Mouse (Mus musculus) heart, embryonic 12.5 days (tissue): ENCODE data around the gene Cpeb4. TPM values are rescaled to one million over a fixed set of nuclear protein-coding genes. Genes with fewer than 3 reads are reported as not detected.

Source experiments
- ATAC-seq: fragments of 200-750 bp; cut with Nextera tagmentation; 2 replicates; pipeline ENCODE4 v1.8.0; 2017; ENCODE audit warnings: moderate TSS enrichment, moderate library complexity; ENCODE audit not compliant: insufficient number of reproducible peaks, low FRiP score
- H3K27ac ChIP-seq: fragments of 300-500 bp; sonication (generic); 2 replicates; pipeline ENCODE4 v1.5.1; 2016; ENCODE audit warnings: mild to moderate bottlenecking, moderate library complexity; ENCODE audit not compliant: poor library complexity, severe bottlenecking
- H3K27me3 ChIP-seq: fragments of 300-500 bp; sonication (generic); replicated peaks from 2 replicates; pipeline ENCODE4 v1.6.1; 2016; ENCODE audit warnings: mild to moderate bottlenecking, moderate library complexity
- H3K36me3 ChIP-seq: fragments of 300-500 bp; sonication (generic); 2 replicates; pipeline ENCODE4 v1.6.1; 2016; ENCODE audit warnings: mild to moderate bottlenecking, moderate library complexity
- H3K4me1 ChIP-seq: fragments of 300-500 bp; sonication (generic); replicated peaks from 2 replicates; pipeline ENCODE4 v1.6.1; 2016; ENCODE audit warnings: mild to moderate bottlenecking
- H3K4me2 ChIP-seq: fragments of 300-500 bp; sonication (generic); 2 replicates; pipeline ENCODE4 v1.6.1; 2016; ENCODE audit warnings: mild to moderate bottlenecking, moderate library complexity
- H3K4me3 ChIP-seq: fragments of 300-500 bp; sonication (generic); 2 replicates; pipeline ENCODE4 v1.5.1; 2016; ENCODE audit warnings: mild to moderate bottlenecking
- H3K9ac ChIP-seq: fragments of 300-500 bp; sonication (generic); 2 replicates; pipeline ENCODE4 v1.6.1; 2016; ENCODE audit warnings: mild to moderate bottlenecking, moderate library complexity
- H3K9me3 ChIP-seq: fragments of 300-500 bp; sonication (generic); replicated peaks from 2 replicates; pipeline ENCODE4 v1.6.1; 2016; ENCODE audit warnings: mild to moderate bottlenecking, moderate library complexity
- WGBS: fragments of 180-500 bp; shearing (Covaris S2); methylation state at CpG from one replicate; pipeline ENCODE4 v1.1.7; 2016; 5-methylcytosine and 5-hydroxymethylcytosine counted together
- polyA plus RNA-seq: library from polyadenylated mRNA; unstranded; fragments of >200 nt; fragmentation: Nextera tagmentation; extraction: Ambion mirVana; gene quantifications from 2 replicates; pipeline ENCODE4 v1.2.1, GENCODE M21; 2016

Cpeb4 gene
- polyA plus RNA-seq, 1 experiment from 2014 or later = 13.6 TPM

DNA sequence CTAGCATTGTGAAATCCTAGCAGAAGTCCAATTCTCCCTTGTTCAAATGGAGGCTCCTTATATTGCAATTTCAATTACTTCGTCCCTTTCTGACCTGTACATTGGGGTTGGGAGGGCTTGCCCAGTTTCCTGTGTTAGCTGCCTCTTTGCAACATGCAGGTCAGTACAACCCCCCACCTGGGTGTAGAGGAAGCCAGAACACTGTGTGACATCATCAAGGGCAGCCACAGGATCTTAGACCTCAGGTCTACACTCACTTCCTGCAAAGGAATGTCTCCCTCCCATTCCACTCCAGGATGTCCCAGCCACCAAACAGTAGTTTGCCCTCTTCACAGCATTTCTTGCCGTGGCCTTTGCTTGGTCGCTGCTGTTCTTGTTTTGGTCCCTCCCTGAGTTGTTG, 73.5 kb downstream of the Cpeb4 start:
- H3K4me3 ChIP-seq = no peak overlapping the region
- H3K9me3 ChIP-seq = peaks cover 3% of the 10 kb centered on the region; the same call in 1 of the 2 replicates
- no peaks in the 10 kb centered on the region for H3K36me3 ChIP-seq
- no peak for ATAC-seq
- H3K4me1 ChIP-seq = peaks cover 9% of the 10 kb centered on the region
- H3K27ac ChIP-seq = no peak overlapping the region
- no peak overlapping the region for H3K4me2 ChIP-seq
- peaks cover 6% of the 10 kb centered on the region; the same call in 1 of the 2 replicates for H3K27me3 ChIP-seq
- WGBS = 83% methylated on average over 3 of the region's 3 CpGs
- H3K9ac ChIP-seq = no peak overlapping the region

DNA sequence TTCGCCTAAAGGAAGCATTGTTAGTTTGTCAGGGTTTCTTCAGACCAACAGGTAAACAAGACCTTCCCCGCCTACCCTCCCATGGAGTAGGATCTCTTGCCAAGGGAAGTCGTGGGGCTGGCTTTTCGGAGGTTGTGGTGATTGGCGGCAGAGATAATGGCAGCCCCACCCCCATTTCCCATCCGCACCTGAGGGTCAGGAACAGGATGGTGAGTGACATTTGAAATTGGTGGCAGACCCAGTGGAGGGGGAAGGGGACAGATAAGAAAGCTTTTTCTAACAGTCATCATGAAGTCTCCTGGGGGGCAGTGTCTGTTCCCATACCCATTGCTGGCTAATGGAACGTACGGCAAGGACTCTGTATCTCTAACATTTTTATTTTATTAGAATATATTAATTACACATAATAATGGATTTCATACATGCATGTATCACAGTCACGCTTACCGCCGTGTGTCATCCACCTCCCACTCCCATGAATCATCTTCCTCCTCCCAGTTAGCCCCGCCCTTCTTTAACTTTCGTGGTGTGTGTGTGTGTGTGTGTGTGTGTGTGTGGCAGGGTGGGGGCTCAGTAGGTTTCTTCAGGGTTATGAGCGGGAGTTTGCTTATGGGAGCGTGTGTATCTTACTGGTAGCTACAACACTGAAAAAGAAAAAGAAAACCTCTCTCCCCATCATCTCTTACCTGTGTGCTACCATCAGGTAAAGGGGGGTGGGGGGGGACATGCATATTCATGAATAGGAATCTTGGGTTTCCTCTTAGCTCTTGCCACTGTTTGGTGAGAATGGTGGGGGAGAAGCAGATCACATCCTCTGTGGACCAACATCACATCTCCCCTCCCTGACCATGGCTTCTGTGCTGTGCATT, 76.7 kb downstream of the Cpeb4 start:
- peak overlapping the region; percentile 49 for H3K4me3 ChIP-seq
- 13% methylated on average over 15 of the region's 15 CpGs for WGBS
- ATAC-seq = 0 out of 2 replicates have a peak, but pooled peaks have one; percentile 63
- H3K4me1 ChIP-seq = peaks cover 9% of the 10 kb centered on the region
- H3K27me3 ChIP-seq = peaks cover 13% of the 10 kb centered on the region
- H3K9ac ChIP-seq = peak overlapping the region; percentile 62; the same call in 1 of the 2 replicates
- peak overlapping the region; percentile 73 for H3K4me2 ChIP-seq
- H3K9me3 ChIP-seq = peaks cover 3% of the 10 kb centered on the region; the same call in 1 of the 2 replicates
- no peak overlapping the region for H3K27ac ChIP-seq
- no peaks in the 10 kb centered on the region for H3K36me3 ChIP-seq

DNA sequence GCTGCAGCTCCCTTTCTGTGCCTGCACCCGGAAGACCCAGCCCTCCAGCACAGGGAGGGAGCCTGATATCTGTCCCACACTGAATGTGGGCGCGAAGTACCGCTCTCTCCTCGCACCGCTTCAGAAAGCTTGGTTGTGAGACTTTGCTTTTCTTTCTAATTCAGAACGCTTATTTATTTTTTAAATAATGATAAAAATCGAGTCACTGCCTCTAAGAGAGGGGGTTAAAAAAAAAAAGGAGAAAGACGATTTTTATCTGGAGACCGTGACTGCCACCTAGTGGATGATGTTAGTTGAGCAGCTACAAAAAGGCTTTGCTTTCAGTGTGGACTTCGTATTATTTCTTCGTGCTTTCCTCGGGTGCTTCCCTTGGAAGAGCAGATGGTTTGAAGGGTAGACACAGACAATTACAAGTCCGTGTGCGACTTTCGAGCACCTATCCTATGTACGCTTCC, 77.3 kb downstream of the Cpeb4 start:
- peak; percentile 77; the same call in 1 of the 2 replicates for ATAC-seq
- Histone ChIP-seq H3K4me3 (peak overlapping the region; percentile 49), H3K4me2 (peak overlapping the region; percentile 73), H3K27ac (no peak overlapping the region), H3K9me3 (peaks cover 1% of the 10 kb centered on the region; the same call in 1 of the 2 replicates), H3K36me3 (no peaks in the 10 kb centered on the region), H3K4me1 (peaks cover 9% of the 10 kb centered on the region), H3K9ac (peak overlapping the region; percentile 62; the same call in 1 of the 2 replicates), H3K27me3 (peaks cover 13% of the 10 kb centered on the region)
- under 1% methylated on average over 17 of the region's 17 CpGs for WGBS

DNA sequence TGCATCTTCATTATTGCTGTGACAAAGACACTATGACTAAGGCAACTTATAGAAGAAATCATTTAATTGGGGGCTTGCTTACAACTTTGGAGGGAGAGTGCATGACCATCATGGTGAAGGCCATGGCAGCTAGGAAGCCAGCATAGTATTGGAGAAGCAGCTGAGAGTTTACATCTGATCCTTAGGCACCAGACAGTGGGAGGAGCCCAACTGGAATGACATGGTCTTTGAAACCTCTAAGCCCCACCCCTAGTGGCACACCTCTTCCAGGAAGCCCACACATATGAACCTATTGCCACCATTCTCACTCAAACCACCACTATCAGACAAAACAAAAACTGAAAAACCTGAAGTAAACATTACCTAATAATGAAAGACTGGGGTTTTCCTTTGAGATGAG, 88.1 kb downstream of the Cpeb4 start:
- Histone ChIP-seq H3K4me1 (no peaks in the 10 kb centered on the region), H3K36me3 (no peaks in the 10 kb centered on the region), H3K4me2 (no peak overlapping the region), H3K9ac (no peak overlapping the region), H3K27me3 (no peaks in the 10 kb centered on the region), H3K9me3 (no peaks in the 10 kb centered on the region), H3K27ac (no peak overlapping the region), H3K4me3 (no peak overlapping the region)
- no peak for ATAC-seq

DNA sequence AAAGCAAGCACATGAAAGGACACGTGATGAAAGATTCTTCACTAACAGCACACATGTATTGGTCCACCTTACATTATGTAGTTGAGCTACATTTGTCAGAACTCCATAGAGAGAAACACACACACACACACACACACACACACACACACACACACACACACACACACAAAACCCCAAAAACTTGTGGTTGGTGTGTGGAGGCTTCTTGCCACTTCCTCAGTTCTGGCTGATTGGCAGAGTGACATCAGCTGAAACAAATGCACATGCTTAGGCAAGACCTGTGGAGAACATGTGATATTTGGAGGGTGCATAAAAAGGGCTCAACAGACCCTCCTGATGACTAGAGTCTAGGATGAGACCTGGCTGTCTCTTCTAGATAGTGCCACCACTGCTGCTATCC, 92.0 kb downstream of the Cpeb4 start:
- Histone ChIP-seq H3K4me1 (no peaks in the 10 kb centered on the region; the same call in 1 of the 2 replicates), H3K9ac (no peak overlapping the region), H3K4me2 (no peak overlapping the region), H3K9me3 (no peaks in the 10 kb centered on the region), H3K4me3 (no peak overlapping the region), H3K27ac (no peak overlapping the region), H3K27me3 (no peaks in the 10 kb centered on the region), H3K36me3 (no peaks in the 10 kb centered on the region)
- WGBS = 87% methylated on average over 1 of the region's 1 CpGs
- ATAC-seq = no peak

DNA sequence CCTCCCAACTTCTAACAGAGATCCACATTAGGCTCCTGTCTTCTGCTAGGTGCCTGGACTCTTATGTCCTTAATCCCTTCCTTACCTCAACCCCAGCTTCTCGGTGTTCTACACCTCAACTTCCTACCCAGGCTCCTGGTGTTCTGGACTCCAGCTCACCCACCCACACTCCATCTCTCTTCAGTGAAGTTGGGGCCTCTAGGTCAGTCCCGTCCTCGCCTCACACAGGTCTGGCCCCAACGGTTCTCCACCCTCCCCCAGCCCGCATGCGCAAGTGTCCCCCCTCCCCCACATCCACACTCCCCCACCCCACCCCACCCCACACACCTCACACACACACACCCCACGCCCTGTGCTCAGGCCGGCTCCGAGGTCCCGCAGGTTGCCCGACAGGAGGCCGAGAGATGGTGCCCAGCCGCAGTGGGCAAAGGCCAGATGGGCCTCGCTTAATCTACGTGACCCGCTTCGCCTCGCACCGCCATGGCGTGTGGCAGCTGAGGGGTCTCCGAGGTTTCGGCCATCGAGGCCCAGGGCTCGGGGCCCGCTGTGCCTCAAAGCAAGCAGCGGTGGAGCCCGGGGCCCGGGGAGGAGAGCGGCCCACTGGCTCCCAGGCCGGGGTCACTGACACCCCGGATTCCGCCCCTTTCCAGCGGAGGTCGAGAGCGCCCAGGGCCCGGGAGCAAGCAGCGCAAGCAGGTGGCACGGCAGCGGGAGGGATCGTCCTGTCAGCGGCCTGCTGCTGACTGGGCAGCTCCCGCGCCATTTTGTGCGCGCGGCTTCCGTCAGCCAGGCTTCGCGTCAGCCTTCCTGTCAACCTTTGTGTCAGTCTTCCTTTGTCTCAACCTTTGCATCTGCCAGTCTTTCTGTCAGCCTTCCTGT, 93.5 kb downstream of the Cpeb4 start, which contains the start of gene 4930524B15Rik:
Gene 4930524B15Rik (plus strand): TSS at position 337 of the 879 bp plus-strand sequence.
- H3K36me3 ChIP-seq = no peaks in the 10 kb centered on the region

DNA sequence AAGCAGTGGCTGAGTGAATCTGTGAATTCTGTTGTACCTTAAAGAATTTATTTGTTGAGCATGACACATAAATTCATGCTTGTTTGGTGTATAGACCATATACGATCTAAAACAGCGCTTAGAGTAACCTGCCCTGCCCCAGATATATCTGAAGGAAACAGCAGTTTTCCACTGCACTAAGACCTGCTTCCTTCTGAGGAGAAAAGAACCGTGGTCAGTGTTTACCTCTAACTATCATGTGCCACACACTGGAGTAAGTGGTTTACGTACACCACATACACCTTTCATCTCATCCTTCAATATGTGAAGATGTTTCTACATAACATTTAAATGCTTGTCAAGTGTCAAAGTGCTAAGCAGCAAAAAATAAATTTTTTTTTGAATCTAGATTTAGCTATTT, 102.1 kb downstream of the Cpeb4 start:
- no peaks in the 10 kb centered on the region; the same call in 1 of the 2 replicates for H3K4me1 ChIP-seq
- 64% methylated on average over 4 of the region's 4 CpGs for WGBS
- H3K36me3 ChIP-seq = no peaks in the 10 kb centered on the region
- H3K27ac ChIP-seq = no peak overlapping the region
- H3K27me3 ChIP-seq = no peaks in the 10 kb centered on the region
- H3K9ac ChIP-seq = no peak overlapping the region
- H3K9me3 ChIP-seq = no peaks in the 10 kb centered on the region
- H3K4me2 ChIP-seq = no peak overlapping the region
- H3K4me3 ChIP-seq = no peak overlapping the region
- no peak for ATAC-seq

More for the DNA sequence above, 93.5 kb downstream of the Cpeb4 start, which contains the start of gene 4930524B15Rik:
- 29% methylated on average over 49 of the region's 49 CpGs for WGBS
- H3K4me2 ChIP-seq = peak within 1 kb of the TSS; percentile 71
- H3K9ac ChIP-seq = peak within 1 kb of the TSS; percentile 60
- H3K9me3 ChIP-seq = no peaks in the 10 kb centered on the region
- peak; percentile 64 for ATAC-seq
- no peaks in the 10 kb centered on the region for H3K27me3 ChIP-seq
- no peak within 1 kb of the TSS for H3K27ac ChIP-seq
- peak within 1 kb of the TSS; percentile 45 for H3K4me3 ChIP-seq
- no peaks in the 10 kb centered on the region; the same call in 1 of the 2 replicates for H3K4me1 ChIP-seq

GRCm38 (mm10) chr11:31974826-31975225, 102.8 kb downstream of the Cpeb4 start:
- H3K4me1 ChIP-seq = no peaks in the 10 kb centered on the region; the same call in 1 of the 2 replicates
- no peak overlapping the region for H3K4me2 ChIP-seq
- H3K4me3 ChIP-seq = no peak overlapping the region
- no peaks in the 10 kb centered on the region for H3K27me3 ChIP-seq
- H3K9me3 ChIP-seq = 0 out of 2 replicates have a peak, but pooled peaks cover 5% of the 10 kb centered on the region
- 38% methylated on average over 8 of the region's 8 CpGs for WGBS
- no peak overlapping the region; the same call in 1 of the 2 replicates for H3K27ac ChIP-seq
- H3K9ac ChIP-seq = no peak overlapping the region
- no peaks in the 10 kb centered on the region for H3K36me3 ChIP-seq
- no peak for ATAC-seq

- H3K4me1 ChIP-seq = no peaks in the 10 kb centered on the region; the same call in 1 of the 2 replicates
- WGBS = 86% methylated on average over 5 of the region's 5 CpGs
These were observed 103.7 kb downstream of the Cpeb4 start for GRCm38 (mm10) chr11:31975678-31976077.

DNA sequence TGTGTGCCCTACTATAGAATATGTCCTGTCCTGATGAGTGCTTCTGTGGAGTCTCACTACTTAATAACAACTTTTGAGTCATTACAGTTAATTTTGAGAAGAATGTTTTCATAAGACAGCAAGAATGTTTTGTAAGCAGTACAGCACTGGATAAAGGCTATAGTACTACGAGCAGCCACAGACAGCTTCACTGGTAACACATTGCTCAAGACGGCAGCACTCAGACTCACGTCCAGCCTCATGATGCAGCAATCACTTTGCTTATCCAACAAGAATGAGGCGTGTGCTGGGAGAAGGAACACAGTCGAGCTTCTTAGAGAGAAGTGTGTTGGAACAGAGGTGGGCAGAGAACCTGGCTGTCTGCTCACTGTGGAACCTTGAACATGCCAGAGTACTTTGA, 104.1 kb downstream of the Cpeb4 start:
- ATAC-seq = no peak
- H3K27ac ChIP-seq = no peak overlapping the region
- WGBS = 44% methylated on average over 5 of the region's 5 CpGs

More at GRCm38 (mm10) chr11:31975678-31976077, 103.7 kb downstream of the Cpeb4 start:
- Histone ChIP-seq H3K27ac (no peak overlapping the region), H3K9ac (no peak overlapping the region), H3K27me3 (no peaks in the 10 kb centered on the region), H3K36me3 (no peaks in the 10 kb centered on the region), H3K4me3 (no peak overlapping the region), H3K4me2 (no peak overlapping the region), H3K9me3 (0 out of 2 replicates have a peak, but pooled peaks cover 5% of the 10 kb centered on the region)
- no peak for ATAC-seq

More for the DNA sequence above, 104.1 kb downstream of the Cpeb4 start:
- no peak overlapping the region for H3K4me2 ChIP-seq
- 0 out of 2 replicates have a peak, but pooled peaks cover 5% of the 10 kb centered on the region for H3K9me3 ChIP-seq
- no peak overlapping the region for H3K9ac ChIP-seq
- no peaks in the 10 kb centered on the region; the same call in 1 of the 2 replicates for H3K4me1 ChIP-seq
- no peak overlapping the region for H3K4me3 ChIP-seq
- H3K27me3 ChIP-seq = no peaks in the 10 kb centered on the region
- no peaks in the 10 kb centered on the region for H3K36me3 ChIP-seq
